Mouse (Mus musculus) thymus, adult 2 months (tissue): ENCODE data around the gene Uox.

Experiments
- CTCF ChIP-seq: fragments of 200-500 bp; IDR thresholded peaks from 2 replicates; pipeline ENCODE4 v1.5.1; 2012; ENCODE audit warnings: mild to moderate bottlenecking, control low read depth, low read length, moderate library complexity, borderline replicate concordance; ENCODE audit not compliant: control insufficient read depth, poor library complexity, insufficient read depth; ENCODE audit errors: extremely low read depth
- POLR2A ChIP-seq: fragments of 200-500 bp; IDR thresholded peaks from 2 replicates; pipeline ENCODE4 v1.6.1; 2012; ENCODE audit warnings: mild to moderate bottlenecking, low read length, control low read depth, moderate library complexity; ENCODE audit not compliant: control insufficient read depth, poor library complexity, insufficient read depth; ENCODE audit errors: extremely low read depth

GRCm38 (mm10) chr3:146586616-146587015, 16.4 kb downstream of the Uox start:
- TF ChIP-seq POLR2A: no peak
- no peak for TF ChIP-seq CTCF
